Mouse (Mus musculus): ENCODE results near the gene Ugdh. TPM values are rescaled to one million over a fixed set of nuclear protein-coding genes. Genes with fewer than 3 reads are reported as not detected.

Gene Ugdh
- total and polyA plus RNA-seq, 2 experiments from 2014 or later = 17.4 to 28.7 TPM

DNA sequence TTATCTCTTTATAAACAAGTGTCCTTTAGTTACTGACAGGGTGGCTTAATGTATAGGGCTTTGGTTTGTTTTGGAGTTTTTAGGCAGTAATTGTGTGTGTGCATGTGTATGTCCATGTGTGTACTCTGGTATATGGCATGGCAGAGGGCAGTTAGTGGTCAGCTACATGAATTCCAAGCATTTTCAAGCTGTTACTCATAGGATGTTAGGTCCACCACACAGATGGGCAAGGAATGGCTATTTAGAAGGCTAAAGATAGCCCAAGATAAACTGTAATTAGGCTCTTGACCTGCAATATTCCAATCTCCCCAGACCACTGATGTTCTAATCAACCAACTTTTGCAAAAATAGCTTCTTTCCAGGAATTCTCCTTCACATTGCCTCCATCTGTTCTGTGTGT lies 2.3 kb upstream of the Ugdh start:
- H3K9ac ChIP-seq (replicated peaks; ENCODE audit: low read length, poor library complexity, severe bottlenecking) = no peak overlapping the region
- no peaks in the 10 kb centered on the region for H3K27me3 ChIP-seq (ENCODE audit: insufficient read depth, low read length)
- no peak overlapping the region for H3K27ac ChIP-seq (ENCODE audit: low read depth, low read length)
- ATAC-seq (ENCODE audit: low FRiP score) = no peak
- TF ChIP-seq CTCF (IDR thresholded peaks at IDR 0.05) = no peak
- H3K4me3 ChIP-seq (ENCODE audit: low read depth, low read length) = no peak overlapping the region
- no peak overlapping the region for H3K4me2 ChIP-seq (ENCODE audit: low read depth, low read length, poor library complexity, severe bottlenecking)
- H3K9me3 ChIP-seq (ENCODE audit: low read length) = no peaks in the 10 kb centered on the region
- DNase-seq (ENCODE audit: low spot score) = no peak
- H3K36me3 ChIP-seq (ENCODE audit: insufficient read depth, low read length) = 0 out of 2 replicates have a peak, but pooled peaks cover 5% of the 10 kb centered on the region
- H3K4me1 ChIP-seq (ENCODE audit: insufficient read depth, low read length) = 0 out of 2 replicates have a peak, but pooled peaks cover 2% of the 10 kb centered on the region

DNA sequence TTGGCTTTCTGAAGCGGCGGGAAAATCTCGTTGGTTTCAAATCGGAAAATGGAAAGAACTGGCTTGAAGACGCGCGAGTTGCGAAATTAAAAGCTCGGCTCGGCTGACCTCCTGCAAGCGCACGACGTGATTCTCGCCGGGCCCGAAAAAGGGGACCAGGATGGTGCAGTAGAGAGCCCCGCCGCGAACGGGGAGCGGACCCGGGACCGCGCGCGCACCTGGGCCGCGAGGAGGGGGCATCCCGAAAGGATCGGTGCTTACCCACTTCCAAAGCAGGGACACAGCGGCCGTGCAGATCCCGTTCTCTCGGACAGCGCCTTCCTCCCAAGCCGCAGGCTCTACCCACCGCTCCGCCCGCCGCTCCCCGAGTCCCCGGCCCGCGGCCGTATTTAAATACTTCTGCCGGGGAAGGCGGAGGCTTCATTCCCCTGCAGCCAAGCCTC lies 365 bp downstream of the Ugdh start:
- no peaks in the 10 kb centered on the region for H3K36me3 ChIP-seq (ENCODE audit: insufficient read depth, low read length)
- H3K4me3 ChIP-seq (ENCODE audit: low read depth, low read length) = peak overlapping the region; percentile 75
- TF ChIP-seq CTCF (IDR thresholded peaks at IDR 0.05) = no peak
- ATAC-seq (ENCODE audit: low FRiP score) (peak; percentile 62), DNase-seq (ENCODE audit: low spot score) (peak; percentile 53)
- no peaks in the 10 kb centered on the region for H3K27me3 ChIP-seq (ENCODE audit: insufficient read depth, low read length)
- 0 out of 2 replicates have a peak, but pooled peaks cover 2% of the 10 kb centered on the region for H3K4me1 ChIP-seq (ENCODE audit: insufficient read depth, low read length)
- H3K9me3 ChIP-seq (ENCODE audit: low read length) = no peaks in the 10 kb centered on the region
- peak overlapping the region; percentile 89 for H3K4me2 ChIP-seq (ENCODE audit: low read depth, low read length, poor library complexity, severe bottlenecking)
- peak overlapping the region; percentile 82 for H3K27ac ChIP-seq (ENCODE audit: low read depth, low read length)
- peak overlapping the region; percentile 78 for H3K9ac ChIP-seq (replicated peaks; ENCODE audit: low read length, poor library complexity, severe bottlenecking)
- under 1% methylated on average over 37 of the region's 47 CpGs for WGBS

DNA sequence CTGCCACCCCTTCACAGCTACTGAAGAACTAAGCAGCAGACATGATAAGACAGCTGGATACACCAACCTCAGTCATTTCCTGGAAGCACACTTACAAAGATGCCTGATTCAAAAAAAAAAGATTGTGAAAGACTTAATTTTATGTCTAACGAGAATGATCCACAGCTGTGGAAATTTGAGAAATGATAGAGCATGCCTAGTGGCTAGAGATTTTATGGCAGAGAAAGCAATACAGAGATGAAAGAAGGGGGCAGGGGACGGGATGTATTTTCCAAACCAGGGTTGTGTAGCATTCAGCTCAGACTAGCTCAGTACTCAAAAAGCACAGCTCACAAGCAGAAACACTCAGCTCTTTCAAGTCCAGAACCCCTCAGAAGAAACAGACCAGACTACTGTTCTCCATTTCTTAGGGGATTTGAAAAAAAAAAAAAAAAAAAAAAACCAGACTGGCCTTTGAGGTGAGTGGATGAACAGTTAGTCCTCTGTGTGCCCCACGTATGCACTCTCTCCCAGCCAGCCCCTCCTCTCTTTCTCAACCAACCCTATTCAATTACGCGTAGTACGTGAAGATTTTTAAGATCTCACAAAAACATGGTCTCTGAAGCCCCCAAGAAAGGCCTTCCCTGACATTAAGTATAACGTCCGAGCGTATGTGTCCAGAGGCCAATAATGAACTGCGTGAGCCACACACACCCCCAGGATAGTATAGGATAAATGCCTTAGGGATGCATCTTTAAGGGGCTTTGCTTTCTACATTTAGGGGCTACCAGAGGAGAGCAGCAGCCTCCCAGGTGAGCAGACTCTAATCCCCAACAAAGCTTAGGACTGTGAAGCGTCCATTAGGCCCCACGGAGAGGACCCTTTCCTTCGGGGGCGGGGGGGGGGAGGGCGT lies 1.0 kb downstream of the Ugdh start:
- peak overlapping the region; percentile 82 for H3K27ac ChIP-seq (ENCODE audit: low read depth, low read length)
- H3K36me3 ChIP-seq (ENCODE audit: insufficient read depth, low read length) = no peaks in the 10 kb centered on the region
- peak; percentile 51 for TF ChIP-seq CTCF (IDR thresholded peaks at IDR 0.05)
- no peaks in the 10 kb centered on the region for H3K27me3 ChIP-seq (ENCODE audit: insufficient read depth, low read length)
- H3K9me3 ChIP-seq (ENCODE audit: low read length) = no peaks in the 10 kb centered on the region
- H3K9ac ChIP-seq (replicated peaks; ENCODE audit: low read length, poor library complexity, severe bottlenecking) = peak overlapping the region; percentile 78
- peak overlapping the region; percentile 75 for H3K4me3 ChIP-seq (ENCODE audit: low read depth, low read length)
- 0 out of 2 replicates have a peak, but pooled peaks cover 2% of the 10 kb centered on the region for H3K4me1 ChIP-seq (ENCODE audit: insufficient read depth, low read length)
- H3K4me2 ChIP-seq (ENCODE audit: low read depth, low read length, poor library complexity, severe bottlenecking) = peak overlapping the region; percentile 89
- ATAC-seq (ENCODE audit: low FRiP score) (peak; percentile 38; the same call in 1 of the 2 replicates), DNase-seq (ENCODE audit: low spot score) (peak; percentile 46)
- 1% methylated on average over 15 of the region's 15 CpGs for WGBS

DNA sequence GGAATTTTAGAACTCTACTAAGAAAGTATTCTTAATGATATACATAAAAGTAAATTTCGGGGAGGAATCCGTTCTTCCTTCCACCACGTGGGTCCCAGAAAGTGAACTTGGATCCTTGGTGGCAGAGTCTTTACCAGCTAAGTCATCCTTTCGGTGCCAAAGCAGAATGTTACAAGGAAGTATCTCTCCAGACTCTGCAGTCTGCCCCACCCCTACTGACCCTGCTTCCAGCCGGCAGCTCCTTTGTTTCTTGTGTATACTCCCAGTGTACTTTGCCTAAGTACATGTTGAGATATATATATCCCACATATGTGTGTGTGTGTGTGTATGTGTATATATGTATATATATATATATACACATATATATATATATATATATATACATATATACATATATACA lies 6.3 kb downstream of the Ugdh start:
- ATAC-seq (ENCODE audit: low FRiP score) (no peak), DNase-seq (ENCODE audit: low spot score) (no peak)
- H3K9me3 ChIP-seq (ENCODE audit: low read length) = no peaks in the 10 kb centered on the region
- WGBS = 89% methylated on average over 5 of the region's 5 CpGs
- H3K36me3 ChIP-seq (ENCODE audit: insufficient read depth, low read length) = peaks cover 19% of the 10 kb centered on the region; the same call in 1 of the 2 replicates
- H3K9ac ChIP-seq (replicated peaks; ENCODE audit: low read length, poor library complexity, severe bottlenecking) = no peak overlapping the region
- no peaks in the 10 kb centered on the region for H3K27me3 ChIP-seq (ENCODE audit: insufficient read depth, low read length)
- no peak for TF ChIP-seq CTCF (IDR thresholded peaks at IDR 0.05)
- 0 out of 2 replicates have a peak, but pooled peaks cover 2% of the 10 kb centered on the region for H3K4me1 ChIP-seq (ENCODE audit: insufficient read depth, low read length)
- H3K4me2 ChIP-seq (ENCODE audit: low read depth, low read length, poor library complexity, severe bottlenecking) = no peak overlapping the region
- H3K4me3 ChIP-seq (ENCODE audit: low read depth, low read length) = no peak overlapping the region
- no peak overlapping the region for H3K27ac ChIP-seq (ENCODE audit: low read depth, low read length)

DNA sequence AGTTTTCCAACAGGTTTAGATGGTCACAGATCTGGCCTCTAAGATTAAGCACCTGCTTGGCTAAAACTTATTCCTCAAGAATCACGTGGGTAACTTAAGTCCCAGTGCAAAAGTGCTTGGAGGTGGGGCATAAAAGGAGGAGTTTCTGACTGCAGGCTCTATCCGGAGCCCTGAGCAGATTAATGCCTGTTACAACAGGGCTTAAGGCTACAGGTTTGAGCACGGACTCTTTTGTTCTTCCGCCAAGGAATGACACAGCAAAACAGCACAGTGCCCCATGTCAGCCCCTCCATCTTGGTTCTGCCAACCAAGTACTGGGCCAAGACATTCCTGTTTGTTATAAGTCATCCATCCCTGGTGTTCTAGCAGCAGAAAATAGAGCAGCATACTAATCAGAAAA lies 7.4 kb downstream of the Ugdh start:
- no peak overlapping the region for H3K27ac ChIP-seq (ENCODE audit: low read depth, low read length)
- H3K4me3 ChIP-seq (ENCODE audit: low read depth, low read length) = no peak overlapping the region
- DNase-seq (ENCODE audit: low spot score) = no peak
- H3K27me3 ChIP-seq (ENCODE audit: insufficient read depth, low read length) = no peaks in the 10 kb centered on the region
- H3K9me3 ChIP-seq (ENCODE audit: low read length) = no peaks in the 10 kb centered on the region
- no peak overlapping the region for H3K4me2 ChIP-seq (ENCODE audit: low read depth, low read length, poor library complexity, severe bottlenecking)
- no peak overlapping the region for H3K9ac ChIP-seq (replicated peaks; ENCODE audit: low read length, poor library complexity, severe bottlenecking)
- WGBS = 23% methylated on average over 4 of the region's 4 CpGs
- no peak for ATAC-seq (ENCODE audit: low FRiP score)
- no peak for TF ChIP-seq CTCF (IDR thresholded peaks at IDR 0.05)
- peaks cover 24% of the 10 kb centered on the region for H3K36me3 ChIP-seq (ENCODE audit: insufficient read depth, low read length)
- no peaks in the 10 kb centered on the region for H3K4me1 ChIP-seq (ENCODE audit: insufficient read depth, low read length)

DNA sequence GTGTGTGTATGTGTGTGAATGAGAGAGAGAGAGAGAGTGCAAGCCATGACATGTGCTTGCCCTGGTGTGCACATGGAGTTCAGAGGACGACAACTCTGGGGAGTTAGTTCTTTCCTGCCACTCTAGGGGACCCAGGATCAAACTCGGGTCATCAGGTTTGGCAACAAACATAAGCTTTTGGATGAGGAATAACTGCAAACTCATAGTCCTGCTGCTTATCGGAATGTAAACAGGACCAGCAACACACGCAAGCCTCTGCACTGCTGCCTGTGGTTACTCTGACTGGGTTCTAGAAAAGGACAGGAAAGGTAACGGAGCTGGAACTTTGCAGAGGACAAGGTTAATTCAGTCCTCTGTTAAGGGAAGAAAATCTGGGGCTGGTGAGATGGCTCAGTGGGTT lies 10.5 kb downstream of the Ugdh start:
- DNase-seq (ENCODE audit: low spot score) (no peak), ATAC-seq (ENCODE audit: low FRiP score) (no peak)
- H3K27ac ChIP-seq (ENCODE audit: low read depth, low read length) = no peak overlapping the region
- H3K4me2 ChIP-seq (ENCODE audit: low read depth, low read length, poor library complexity, severe bottlenecking) = no peak overlapping the region
- H3K9ac ChIP-seq (replicated peaks; ENCODE audit: low read length, poor library complexity, severe bottlenecking) = no peak overlapping the region
- 94% methylated on average over 5 of the region's 5 CpGs for WGBS
- H3K27me3 ChIP-seq (ENCODE audit: insufficient read depth, low read length) = no peaks in the 10 kb centered on the region
- no peaks in the 10 kb centered on the region for H3K9me3 ChIP-seq (ENCODE audit: low read length)
- H3K4me1 ChIP-seq (ENCODE audit: insufficient read depth, low read length) = no peaks in the 10 kb centered on the region
- TF ChIP-seq CTCF (IDR thresholded peaks at IDR 0.05) = no peak
- H3K4me3 ChIP-seq (ENCODE audit: low read depth, low read length) = no peak overlapping the region
- peaks cover 50% of the 10 kb centered on the region for H3K36me3 ChIP-seq (ENCODE audit: insufficient read depth, low read length)

Measured in midbrain, postnatal 0 days (tissue).